Mouse (Mus musculus): Measurements from ENCODE around the gene Fmod. TPM values are rescaled to one million over a fixed set of nuclear protein-coding genes. Genes with fewer than 3 reads are reported as not detected.
A peak's percentile ranks its signal among the peaks of the same experiment; 100 is the strongest.

Fmod gene
- polyA plus RNA-seq, 1 experiment from 2014 or later: 14.5 TPM

- peaks cover 28% of the 10 kb centered on the region for H3K4me1 ChIP-seq
- 65% methylated on average over 2 of the region's 2 CpGs for WGBS
- no peaks in the 10 kb centered on the region for H3K9me3 ChIP-seq (replicated peaks)
- no peaks in the 10 kb centered on the region for H3K36me3 ChIP-seq
- no peaks in the 10 kb centered on the region for H3K27me3 ChIP-seq (replicated peaks)
- H3K4me2 ChIP-seq: no peak overlapping the region
- no peak for ATAC-seq (ENCODE audit: low FRiP score)
- H3K4me3 ChIP-seq (replicated peaks): no peak overlapping the region
- H3K27ac ChIP-seq (replicated peaks): no peak overlapping the region
- H3K9ac ChIP-seq (replicated peaks): no peak overlapping the region
These were observed 4.8 kb downstream of the Fmod start for GRCm38 (mm10) chr1:134041900-134042299.

- no peak for ATAC-seq (ENCODE audit: low FRiP score)
- Histone ChIP-seq H3K36me3 (no peaks in the 10 kb centered on the region), H3K27me3 (replicated peaks) (no peaks in the 10 kb centered on the region), H3K4me1 (peaks cover 24% of the 10 kb centered on the region), H3K4me2 (no peak overlapping the region), H3K27ac (replicated peaks) (no peak overlapping the region), H3K4me3 (replicated peaks) (no peak overlapping the region), H3K9ac (replicated peaks) (no peak overlapping the region), H3K9me3 (replicated peaks) (no peaks in the 10 kb centered on the region)
- WGBS: 20% methylated on average over 1 of the region's 1 CpGs
These were observed 5.3 kb downstream of the Fmod start for GRCm38 (mm10) chr1:134042341-134042740.

GRCm38 (mm10) chr1:134044805-134045204 is 7.8 kb downstream of the Fmod start:
- WGBS: 95% methylated on average over 6 of the region's 6 CpGs

GRCm38 (mm10) chr1:134045971-134046370 is 8.9 kb downstream of the Fmod start:
- H3K27ac ChIP-seq (replicated peaks): no peak overlapping the region; the same call in 1 of the 2 replicates
- 7% methylated on average over 9 of the region's 9 CpGs for whole genome bisulfite sequencing
- peak; percentile 73 for ATAC-seq (ENCODE audit: low FRiP score)
- peak overlapping the region; percentile 57 for H3K4me2 ChIP-seq
- no peaks in the 10 kb centered on the region for H3K27me3 ChIP-seq (replicated peaks)
- peaks cover 25% of the 10 kb centered on the region for H3K4me1 ChIP-seq
- H3K4me3 ChIP-seq (replicated peaks): peak overlapping the region; percentile 24
- H3K36me3 ChIP-seq: no peaks in the 10 kb centered on the region
- no peaks in the 10 kb centered on the region for H3K9me3 ChIP-seq (replicated peaks)
- no peak overlapping the region for H3K9ac ChIP-seq (replicated peaks)

More at GRCm38 (mm10) chr1:134044805-134045204, 7.8 kb downstream of the Fmod start:
- H3K4me1 ChIP-seq: peaks cover 25% of the 10 kb centered on the region
- H3K9me3 ChIP-seq (replicated peaks): no peaks in the 10 kb centered on the region
- ATAC-seq (ENCODE audit: low FRiP score): no peak
- H3K36me3 ChIP-seq: no peaks in the 10 kb centered on the region
- no peak overlapping the region for H3K9ac ChIP-seq (replicated peaks)
- no peak overlapping the region for H3K27ac ChIP-seq (replicated peaks)
- H3K4me2 ChIP-seq: no peak overlapping the region
- no peaks in the 10 kb centered on the region for H3K27me3 ChIP-seq (replicated peaks)
- no peak overlapping the region for H3K4me3 ChIP-seq (replicated peaks)

GRCm38 (mm10) chr1:134046387-134046786 is 9.3 kb downstream of the Fmod start:
- H3K4me1 ChIP-seq: peaks cover 25% of the 10 kb centered on the region
- H3K9me3 ChIP-seq (replicated peaks): no peaks in the 10 kb centered on the region
- H3K27ac ChIP-seq (replicated peaks): no peak overlapping the region
- H3K36me3 ChIP-seq: no peaks in the 10 kb centered on the region
- H3K9ac ChIP-seq (replicated peaks): 0 out of 2 replicates have a peak overlapping the region, but pooled peaks have one; percentile 23
- 26% methylated on average over 23 of the region's 23 CpGs for WGBS
- ATAC-seq (ENCODE audit: low FRiP score): peak; percentile 40; the same call in 1 of the 2 replicates
- peak overlapping the region; percentile 24; the same call in 1 of the 2 replicates for H3K4me3 ChIP-seq (replicated peaks)
- H3K27me3 ChIP-seq (replicated peaks): no peaks in the 10 kb centered on the region
- peak overlapping the region; percentile 57 for H3K4me2 ChIP-seq

GRCm38 (mm10) chr1:134047431-134047830 is 10.4 kb downstream of the Fmod start:
- WGBS: 86% methylated on average over 6 of the region's 6 CpGs
- H3K27ac ChIP-seq (replicated peaks): no peak overlapping the region
- no peak overlapping the region for H3K9ac ChIP-seq (replicated peaks)
- peaks cover 19% of the 10 kb centered on the region for H3K4me1 ChIP-seq
- no peaks in the 10 kb centered on the region for H3K36me3 ChIP-seq
- no peaks in the 10 kb centered on the region for H3K27me3 ChIP-seq (replicated peaks)
- ATAC-seq (ENCODE audit: low FRiP score): no peak
- H3K4me3 ChIP-seq (replicated peaks): no peak overlapping the region
- no peak overlapping the region for H3K4me2 ChIP-seq
- no peaks in the 10 kb centered on the region for H3K9me3 ChIP-seq (replicated peaks)

- peak; percentile 68; the same call in 1 of the 2 replicates for ATAC-seq (ENCODE audit: low FRiP score)
- Histone ChIP-seq H3K36me3 (no peaks in the 10 kb centered on the region), H3K4me3 (replicated peaks) (no peak overlapping the region), H3K4me1 (peaks cover 12% of the 10 kb centered on the region), H3K9me3 (replicated peaks) (no peaks in the 10 kb centered on the region), H3K27me3 (replicated peaks) (no peaks in the 10 kb centered on the region), H3K27ac (replicated peaks) (no peak overlapping the region), H3K9ac (replicated peaks) (no peak overlapping the region), H3K4me2 (no peak overlapping the region)
- 5% methylated on average over 5 of the region's 5 CpGs for WGBS
These were observed 11.7 kb downstream of the Fmod start for GRCm38 (mm10) chr1:134048759-134049158.

- no peaks in the 10 kb centered on the region for H3K9me3 ChIP-seq (replicated peaks)
- H3K36me3 ChIP-seq: no peaks in the 10 kb centered on the region
- no peak overlapping the region for H3K4me3 ChIP-seq (replicated peaks)
- ATAC-seq (ENCODE audit: low FRiP score): no peak
- no peak overlapping the region for H3K4me2 ChIP-seq
- 75% methylated on average over 6 of the region's 6 CpGs for WGBS
- no peak overlapping the region for H3K9ac ChIP-seq (replicated peaks)
- H3K4me1 ChIP-seq: peaks cover 12% of the 10 kb centered on the region
- no peak overlapping the region for H3K27ac ChIP-seq (replicated peaks)
- H3K27me3 ChIP-seq (replicated peaks): no peaks in the 10 kb centered on the region
These were observed 12.5 kb downstream of the Fmod start for GRCm38 (mm10) chr1:134049542-134049941.

GRCm38 (mm10) chr1:134053207-134053606 is 16.2 kb downstream of the Fmod start:
- 7% methylated on average over 6 of the region's 6 CpGs for WGBS
- no peak for ATAC-seq (ENCODE audit: low FRiP score)
- H3K36me3 ChIP-seq: no peaks in the 10 kb centered on the region
- 0 out of 2 replicates have a peak, but pooled peaks cover 2% of the 10 kb centered on the region for H3K4me1 ChIP-seq
- H3K4me2 ChIP-seq: no peak overlapping the region
- no peaks in the 10 kb centered on the region for H3K9me3 ChIP-seq (replicated peaks)
- H3K9ac ChIP-seq (replicated peaks): no peak overlapping the region
- H3K4me3 ChIP-seq (replicated peaks): no peak overlapping the region
- H3K27ac ChIP-seq (replicated peaks): no peak overlapping the region
- no peaks in the 10 kb centered on the region for H3K27me3 ChIP-seq (replicated peaks)

- Histone ChIP-seq H3K27ac (replicated peaks) (no peak overlapping the region), H3K36me3 (no peaks in the 10 kb centered on the region), H3K9me3 (replicated peaks) (no peaks in the 10 kb centered on the region), H3K4me2 (no peak overlapping the region), H3K9ac (replicated peaks) (no peak overlapping the region), H3K4me3 (replicated peaks) (no peak overlapping the region), H3K27me3 (replicated peaks) (no peaks in the 10 kb centered on the region), H3K4me1 (peaks cover 2% of the 10 kb centered on the region)
- no peak for ATAC-seq (ENCODE audit: low FRiP score)
- WGBS: 72% methylated on average over 9 of the region's 9 CpGs
These were observed 18.0 kb downstream of the Fmod start for GRCm38 (mm10) chr1:134055058-134055457.

- peaks cover 9% of the 10 kb centered on the region for H3K4me1 ChIP-seq
- no peak overlapping the region for H3K4me3 ChIP-seq (replicated peaks)
- ATAC-seq (ENCODE audit: low FRiP score): no peak
- H3K9ac ChIP-seq (replicated peaks): no peak overlapping the region
- 78% methylated on average over 9 of the region's 9 CpGs for WGBS
- no peaks in the 10 kb centered on the region for H3K27me3 ChIP-seq (replicated peaks)
- H3K27ac ChIP-seq (replicated peaks): no peak overlapping the region
- no peak overlapping the region for H3K4me2 ChIP-seq
- no peaks in the 10 kb centered on the region for H3K9me3 ChIP-seq (replicated peaks)
- no peaks in the 10 kb centered on the region for H3K36me3 ChIP-seq
These were observed 18.7 kb downstream of the Fmod start for GRCm38 (mm10) chr1:134055666-134056245.

GRCm38 (mm10) chr1:134056285-134056684 is 19.2 kb downstream of the Fmod start:
- Histone ChIP-seq H3K9ac (replicated peaks) (no peak overlapping the region), H3K27ac (replicated peaks) (no peak overlapping the region), H3K36me3 (no peaks in the 10 kb centered on the region), H3K9me3 (replicated peaks) (no peaks in the 10 kb centered on the region), H3K27me3 (replicated peaks) (no peaks in the 10 kb centered on the region), H3K4me3 (replicated peaks) (no peak overlapping the region), H3K4me1 (peaks cover 12% of the 10 kb centered on the region), H3K4me2 (no peak overlapping the region)
- WGBS: 81% methylated on average over 4 of the region's 4 CpGs
- ATAC-seq (ENCODE audit: low FRiP score): no peak

Data from neural tube, embryonic 15.5 days (tissue).